Comparison of ENCODE assay signal across 17 mouse cellular contexts in genomic region chr19:28518846-28519245, GRCm38 (mm10).
"Had no signal": no experiment of that assay in that cellular context is flagged by ENCODE, and none has a peak within 500 bp of the region (broad histone marks: within the 10 kb centered on the region; RNA-seq: fewer than 3 reads in every experiment).

No protein-coding gene starts in this region.

- H3K27ac ChIP-seq: hindbrain, postnatal 0 days; kidney, embryonic 15.5 days; layer of hippocampus, adult 2 months; limb, embryonic 10.5 days; limb, embryonic 13.5 days; liver, embryonic 12.5 days; liver, embryonic 15.5 days had no signal

- H3K27me3 ChIP-seq: kidney, embryonic 15.5 days; limb, embryonic 13.5 days; liver, embryonic 12.5 days; liver, embryonic 15.5 days had no signal

- ATAC-seq: hindbrain, postnatal 0 days; inflammation-experienced regulatory T-cells, adult 6 months; liver, embryonic 12.5 days had no signal

- H3K4me3 ChIP-seq: kidney, embryonic 15.5 days; layer of hippocampus, adult 2 months; limb, embryonic 10.5 days; limb, embryonic 13.5 days; liver, embryonic 12.5 days; liver, embryonic 15.5 days had no signal

- H3K4me1 ChIP-seq: liver, embryonic 15.5 days had no signal

- H3K9me3 ChIP-seq: kidney, embryonic 15.5 days; limb, embryonic 10.5 days; limb, embryonic 13.5 days; liver, embryonic 12.5 days; liver, embryonic 15.5 days had no signal

- H3K9ac ChIP-seq: kidney, embryonic 15.5 days; limb, embryonic 13.5 days; liver, embryonic 12.5 days; liver, embryonic 15.5 days had no signal

- DNase-seq: kidney, postnatal 4 days; layer of hippocampus, adult 9-11 months; liver; lung, adult 18-20 months; lung, postnatal 4 days; midbrain, embryonic 14.5 days; thymus, adult 18-20 months; thymus, postnatal 36 days had no signal

- H3K36me3 ChIP-seq: kidney, embryonic 15.5 days; limb, embryonic 10.5 days; limb, embryonic 13.5 days; liver, embryonic 12.5 days; liver, embryonic 15.5 days had no signal

- H3K4me2 ChIP-seq: kidney, embryonic 15.5 days; limb, embryonic 13.5 days; liver, embryonic 12.5 days; liver, embryonic 15.5 days; midbrain, embryonic 11.5 days had no signal
